8 mouse cellular contexts compared by ENCODE assay signal in genomic region chr2:3473891-3474290, GRCm38 (mm10). TPM values are rescaled to one million over a fixed set of nuclear protein-coding genes. Genes with fewer than 3 reads are reported as not detected.
DNase-seq lines count a peak whose midpoint lies in the region; ATAC-seq and TF ChIP-seq lines count a peak whose summit lies in the region.

No protein-coding gene starts in this region.

- in situ Hi-C loops in ES-E14 (cut with MboI; ENCODE audit: low sequenced_read_pairs in 2 of 2, unreplicated experiment in 2 of 2), result no loop called here

- intact Hi-C loops in heart, postnatal 10 days (cut with DNase I), result loop anchor here (2.0 kb wide), 2 partner anchors 39 to 53 kb away; partner anchors contain the start of genes Cdnf, Gm45902 and Hspa14

- WGBS in heart, embryonic 12.5 days, result 1% methylated on average over 12 of the region's 12 CpGs
- WGBS in forebrain, embryonic 16.5 days, result 0% methylated on average over 12 of the region's 12 CpGs

- ATAC-seq in heart, embryonic 12.5 days (ENCODE audit: insufficient number of reproducible peaks, low FRiP score), result no peak
- ATAC-seq in forebrain, embryonic 16.5 days, result no peak
- peak; percentile 38 for ATAC-seq in megakaryocyte progenitor cell, adult 5-6 weeks (replicated peaks; ENCODE audit: poor library complexity)

- H3K4me2 ChIP-seq in heart, embryonic 12.5 days, result peak overlapping the region; percentile 74
- H3K4me2 ChIP-seq in forebrain, embryonic 16.5 days (ENCODE audit: low read length), result peak overlapping the region; percentile 91

- H3K36me3 ChIP-seq in heart, embryonic 12.5 days, result peaks cover 3% of the 10 kb centered on the region; the same call in 1 of the 2 replicates
- H3K36me3 ChIP-seq in ES-E14 (ENCODE audit: control insufficient read depth, insufficient read depth, low read length, poor library complexity, severe bottlenecking), result peaks cover 9% of the 10 kb centered on the region
- no peaks in the 10 kb centered on the region for H3K36me3 ChIP-seq in forebrain, embryonic 16.5 days (ENCODE audit: control insufficient read depth, insufficient read depth)

- peak overlapping the region; percentile 87 for H3K27ac ChIP-seq in heart, embryonic 12.5 days (ENCODE audit: poor library complexity, severe bottlenecking)
- no peak overlapping the region; the same call in 1 of the 2 replicates for H3K27ac ChIP-seq in ES-E14 (ENCODE audit: insufficient read depth, low read depth, low read length, poor library complexity, severe bottlenecking)
- peak overlapping the region; percentile 88 for H3K27ac ChIP-seq in forebrain, embryonic 16.5 days (ENCODE audit: low read length)

- peak overlapping the region; percentile 87 for H3K9ac ChIP-seq in heart, embryonic 12.5 days
- H3K9ac ChIP-seq in ES-E14 (ENCODE audit: insufficient read depth, low read depth, low read length, poor library complexity, severe bottlenecking), result peak overlapping the region; percentile 89
- H3K9ac ChIP-seq in forebrain, embryonic 16.5 days (replicated peaks; ENCODE audit: low read depth, low read length), result peak overlapping the region; percentile 77

- H3K9me3 ChIP-seq in heart, embryonic 12.5 days (replicated peaks), result no peaks in the 10 kb centered on the region
- no peaks in the 10 kb centered on the region for H3K9me3 ChIP-seq in ES-E14 (ENCODE audit: control insufficient read depth, insufficient read depth, low read depth, low read length)
- no peaks in the 10 kb centered on the region for H3K9me3 ChIP-seq in forebrain, embryonic 16.5 days (ENCODE audit: control insufficient read depth, low read length)

- H3K4me3 ChIP-seq in heart, embryonic 12.5 days, result peak overlapping the region; percentile 77
- peak overlapping the region; percentile 94 to 98 for H3K4me3 ChIP-seq in ES-E14 (ENCODE audit: insufficient read depth in 1 of 2, low read depth in 1 of 2, low read length in 2 of 2, poor library complexity in 1 of 2, severe bottlenecking in 1 of 2)
- H3K4me3 ChIP-seq in forebrain, embryonic 16.5 days (replicated peaks; ENCODE audit: low read length), result peak overlapping the region; percentile 93

- DNase-seq in heart, postnatal 10 days, result no peak
- no peak for DNase-seq in ES-E14 (ENCODE audit: low read depth, low spot score)
- no peak for DNase-seq in frontal cortex, postnatal 36 days (ENCODE audit: low spot score in 2 of 2)
- DNase-seq in left cerebral cortex, adult 18-20 months (ENCODE audit: low spot score in 2 of 2), result no peak
- DNase-seq in right cerebral cortex, postnatal 25 days, result no peak

- H3K27me3 ChIP-seq in heart, embryonic 12.5 days (replicated peaks), result no peaks in the 10 kb centered on the region
- no peaks in the 10 kb centered on the region for H3K27me3 ChIP-seq in forebrain, embryonic 16.5 days (replicated peaks; ENCODE audit: control insufficient read depth, insufficient read depth, low read length)

- H3K4me1 ChIP-seq in heart, embryonic 12.5 days (replicated peaks), result peaks cover 5% of the 10 kb centered on the region
- H3K4me1 ChIP-seq in ES-E14 (ENCODE audit: control insufficient read depth in 2 of 2, insufficient read depth in 2 of 2, low read length in 2 of 2, poor library complexity in 1 of 2), result peaks cover 0 to 2% of the 10 kb centered on the region in 2 experiments; a peak in 2 of 4 replicates
- H3K4me1 ChIP-seq in forebrain, embryonic 16.5 days (replicated peaks; ENCODE audit: control insufficient read depth, insufficient read depth, low read length), result peaks cover 14% of the 10 kb centered on the region

TF ChIP-seq in ES-E14, 5 proteins besides CTCF, POLR2A, EP300 and RAD21:
- TF ChIP-seq HCFC1 (IDR thresholded peaks at IDR 0.05; ENCODE audit: borderline replicate concordance, insufficient read depth, low read length) (no peak), ZC3H11A (IDR thresholded peaks at IDR 0.05; ENCODE audit: borderline replicate concordance, low read depth, low read length) (no peak), ZNF384 (IDR thresholded peaks at IDR 0.05; ENCODE audit: low read depth, low read length) (no peak), MAFK (IDR thresholded peaks at IDR 0.05; ENCODE audit: insufficient read depth, low read depth, low read length) (no peak), CHD2 (IDR thresholded peaks at IDR 0.05; ENCODE audit: low read depth, low read length) (no peak)

RNA-seq across cellular contexts. Expression of gene Suv39h2, which starts 0.9 kb away (rescaled TPM):
- 11.6 and 11.9 TPM in 2 replicates for polyA plus RNA-seq in heart, embryonic 12.5 days (2016; fragmentation: Nextera tagmentation; extraction: Ambion mirVana)
- 1 to 10 TPM; 1.7 to 1.8 TPM for total RNA-seq in heart, postnatal 10 days (2021)
- 21.3 and 22.8 TPM in 2 replicates for total RNA-seq in ES-E14 (2012; rRNA removed)
- polyA plus RNA-seq in forebrain, embryonic 16.5 days (2015; fragmentation: Nextera tagmentation; extraction: Ambion mirVana), result 11.7 and 16.4 TPM in 2 replicates
- 16.9 and 20.0 TPM in 2 replicates for total RNA-seq in megakaryocyte progenitor cell, adult 5-6 weeks (2015)
- 15.6 and 17.4 TPM in 2 replicates for total RNA-seq in megakaryocyte progenitor cell, adult 5-6 weeks (2017)
- total RNA-seq in left cerebral cortex, adult 18-20 months (2021), result 1 to 10 TPM; 3.5 to 4.0 TPM

RNA-seq across cellular contexts. Expression of gene Gm45902, which starts 38.7 kb away (rescaled TPM):
- 6.4 and 7.3 TPM in 2 replicates for polyA plus RNA-seq in heart, embryonic 12.5 days (2016; fragmentation: Nextera tagmentation; extraction: Ambion mirVana)
- total RNA-seq in heart, postnatal 10 days (2021), result 1 to 10 TPM; 2.1 to 2.2 TPM
- total RNA-seq in ES-E14 (2012; rRNA removed), result 8.2 and 10.2 TPM in 2 replicates
- 8.8 and 9.5 TPM in 2 replicates for polyA plus RNA-seq in forebrain, embryonic 16.5 days (2015; fragmentation: Nextera tagmentation; extraction: Ambion mirVana)
- total RNA-seq in megakaryocyte progenitor cell, adult 5-6 weeks (2015), result 5.3 and 6.0 TPM in 2 replicates
- 11.9 and 12.8 TPM in 2 replicates for total RNA-seq in megakaryocyte progenitor cell, adult 5-6 weeks (2017)
- 1 to 10 TPM; 4.2 to 4.4 TPM for total RNA-seq in left cerebral cortex, adult 18-20 months (2021)

RNA-seq across cellular contexts. Expression of gene Hspa14, which starts 38.7 kb away (rescaled TPM):
- 81.3 and 85.9 TPM in 2 replicates for polyA plus RNA-seq in heart, embryonic 12.5 days (2016; fragmentation: Nextera tagmentation; extraction: Ambion mirVana)
- 10 to 100 TPM; 33.4 to 35.3 TPM for total RNA-seq in heart, postnatal 10 days (2021)
- total RNA-seq in ES-E14 (2012; rRNA removed), result 114 and 149 TPM in 2 replicates
- 85.8 and 88.3 TPM in 2 replicates for polyA plus RNA-seq in forebrain, embryonic 16.5 days (2015; fragmentation: Nextera tagmentation; extraction: Ambion mirVana)
- 65.8 and 83.1 TPM in 2 replicates for total RNA-seq in megakaryocyte progenitor cell, adult 5-6 weeks (2015)
- 172 TPM in 2 replicates for total RNA-seq in megakaryocyte progenitor cell, adult 5-6 weeks (2017)
- 10 to 100 TPM; 43.9 to 44.6 TPM for total RNA-seq in left cerebral cortex, adult 18-20 months (2021)

RNA-seq across cellular contexts. Expression of gene Cdnf, which starts 38.9 kb away (rescaled TPM):
- polyA plus RNA-seq in heart, embryonic 12.5 days (2016; fragmentation: Nextera tagmentation; extraction: Ambion mirVana), result 0.18 and 0.24 TPM in 2 replicates
- total RNA-seq in heart, postnatal 10 days (2021), result 1 to 10 TPM; 6.7 to 9.9 TPM
- total RNA-seq in ES-E14 (2012; rRNA removed), result 0.48 and 0.58 TPM in 2 replicates
- 0.30 and 0.57 TPM in 2 replicates for polyA plus RNA-seq in forebrain, embryonic 16.5 days (2015; fragmentation: Nextera tagmentation; extraction: Ambion mirVana)
- 0.59 and 0.62 TPM in 2 replicates for total RNA-seq in megakaryocyte progenitor cell, adult 5-6 weeks (2015)
- total RNA-seq in megakaryocyte progenitor cell, adult 5-6 weeks (2017), result 0.25 and 0.68 TPM in 2 replicates
- total RNA-seq in left cerebral cortex, adult 18-20 months (2021), result under 1 TPM; 0.47 to 0.53 TPM

RNA-seq across cellular contexts. Expression of gene Dclre1c, which starts 50.0 kb away (rescaled TPM):
- 4.4 and 4.6 TPM in 2 replicates for polyA plus RNA-seq in heart, embryonic 12.5 days (2016; fragmentation: Nextera tagmentation; extraction: Ambion mirVana)
- total RNA-seq in heart, postnatal 10 days (2021), result 1 to 10 TPM; 2.6 to 4.1 TPM
- 8.3 and 12.0 TPM in 2 replicates for total RNA-seq in ES-E14 (2012; rRNA removed)
- 8.3 and 9.8 TPM in 2 replicates for polyA plus RNA-seq in forebrain, embryonic 16.5 days (2015; fragmentation: Nextera tagmentation; extraction: Ambion mirVana)
- total RNA-seq in megakaryocyte progenitor cell, adult 5-6 weeks (2015), result 10.2 and 17.1 TPM in 2 replicates
- total RNA-seq in megakaryocyte progenitor cell, adult 5-6 weeks (2017), result 9.6 and 15.3 TPM in 2 replicates
- 10 to 100 TPM; 10.7 to 11.9 TPM for total RNA-seq in left cerebral cortex, adult 18-20 months (2021)
